Mouse (Mus musculus): ENCODE results near the gene Tnfaip8l2.
A peak's percentile ranks its signal among the peaks of the same experiment; 100 is the strongest.
"Not testable (repeated sequence)": the region's sequence is repeated elsewhere in the genome, so short reads cannot be mapped to it uniquely, and the experiment has no call there.

The Tnfaip8l2 gene

DNA sequence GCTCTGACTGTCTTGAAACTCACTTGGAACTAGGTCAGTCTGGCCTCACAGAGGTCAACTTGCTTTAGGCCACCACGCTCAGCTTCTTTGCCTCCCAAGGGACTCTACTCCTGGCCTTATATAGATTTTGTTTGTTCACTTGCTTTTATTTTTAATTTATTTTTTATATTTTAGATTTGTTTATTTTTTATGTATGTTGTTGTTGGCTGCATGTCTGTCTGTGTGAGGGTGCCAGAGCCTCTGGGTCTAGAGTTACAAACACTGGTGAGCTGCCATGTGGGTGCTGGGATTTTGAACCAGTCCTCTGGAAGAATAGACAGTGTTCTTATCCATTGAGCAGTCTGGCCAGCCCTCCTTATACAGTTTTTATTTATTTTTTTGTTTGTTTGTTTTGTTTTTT, 29.4 kb downstream of the Tnfaip8l2 start:
- no peak for DNase-seq (ENCODE audit: low spot score)

DNA sequence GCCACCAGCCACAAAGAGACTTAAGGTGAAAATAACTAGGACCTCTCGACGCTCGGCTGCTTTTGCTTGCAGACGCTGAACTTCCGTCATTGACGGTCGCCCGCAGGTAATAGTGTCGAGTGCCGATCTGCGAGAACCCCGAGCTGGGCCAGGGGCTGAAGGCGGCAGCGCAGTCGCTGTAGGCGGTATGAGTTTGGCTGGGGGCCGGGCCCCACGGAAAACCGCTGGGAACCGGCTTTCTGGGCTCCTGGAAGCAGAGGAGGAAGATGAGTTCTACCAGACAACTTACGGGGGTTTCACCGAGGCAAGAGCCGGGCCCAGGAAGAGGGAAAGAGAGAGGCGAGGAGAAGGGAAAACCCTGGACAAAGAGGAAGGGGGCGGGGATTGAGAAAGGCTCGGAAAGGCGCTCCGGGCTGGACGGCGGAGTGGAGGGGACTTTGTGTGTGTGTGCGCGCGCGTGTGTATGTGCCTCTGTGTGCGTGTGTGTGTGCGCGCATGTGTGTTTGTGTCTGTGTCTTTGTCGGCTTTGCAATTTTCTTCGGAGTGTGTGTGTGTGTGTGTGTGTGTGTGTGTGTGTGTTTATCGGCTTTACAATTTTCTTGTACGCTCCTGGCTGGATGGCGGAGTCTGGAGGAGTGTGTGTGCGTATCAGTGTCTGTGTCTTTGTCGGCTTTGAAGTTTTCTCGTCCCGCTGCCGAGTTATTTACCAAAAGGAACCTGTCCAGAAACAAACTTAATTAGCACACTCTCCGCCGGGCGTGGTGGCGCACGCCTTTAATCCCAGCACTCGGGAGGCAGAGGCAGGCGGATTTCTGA, 31.0 kb downstream of the Tnfaip8l2 start, which contains the start of gene Vps72:
Vps72 (plus strand) TSS at position 112 of the 816 bp plus-strand sequence.
- peak; percentile 85 for DNase-seq (ENCODE audit: low spot score)

DNA sequence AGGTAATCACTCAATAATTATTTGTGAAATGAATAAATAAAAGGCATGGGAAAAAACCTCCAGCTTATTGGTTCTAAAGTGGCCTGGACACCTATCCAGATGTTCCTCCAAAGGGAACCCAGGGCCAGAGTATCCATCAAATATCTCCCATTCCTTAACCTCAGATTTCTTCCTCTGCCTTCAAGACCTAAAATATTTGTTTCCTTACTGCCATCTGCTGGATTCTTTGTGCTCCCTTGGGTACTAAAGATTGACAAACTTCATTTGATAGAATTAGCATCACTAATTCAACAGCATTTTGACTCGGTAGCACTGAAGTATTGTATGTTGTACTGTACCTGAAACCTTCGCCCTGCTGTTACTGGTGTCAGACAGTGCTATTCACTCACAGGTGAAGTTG, 34.3 kb downstream of the Tnfaip8l2 start:
- DNase-seq (ENCODE audit: low spot score), result no peak

DNA sequence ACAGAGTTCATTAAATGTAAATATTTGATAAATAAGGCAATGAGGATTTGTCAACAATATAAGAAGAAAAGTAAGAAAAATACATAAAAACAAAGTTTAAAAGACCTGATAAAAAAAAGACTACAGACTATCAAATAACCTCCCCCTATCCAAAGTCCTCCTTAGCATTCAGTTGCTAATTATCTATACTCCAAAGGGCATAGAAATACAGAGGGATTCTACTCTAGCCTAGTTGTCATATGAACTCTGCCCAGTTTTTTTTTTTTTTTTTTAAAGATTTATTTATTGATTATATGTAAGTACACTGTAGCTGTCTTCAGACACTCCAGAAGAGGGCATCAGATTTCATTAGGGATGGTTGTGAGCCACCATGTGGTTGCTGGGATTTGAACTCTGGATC, 34.9 kb downstream of the Tnfaip8l2 start:
- DNase-seq (ENCODE audit: low spot score), result not testable (repeated sequence)

DNA sequence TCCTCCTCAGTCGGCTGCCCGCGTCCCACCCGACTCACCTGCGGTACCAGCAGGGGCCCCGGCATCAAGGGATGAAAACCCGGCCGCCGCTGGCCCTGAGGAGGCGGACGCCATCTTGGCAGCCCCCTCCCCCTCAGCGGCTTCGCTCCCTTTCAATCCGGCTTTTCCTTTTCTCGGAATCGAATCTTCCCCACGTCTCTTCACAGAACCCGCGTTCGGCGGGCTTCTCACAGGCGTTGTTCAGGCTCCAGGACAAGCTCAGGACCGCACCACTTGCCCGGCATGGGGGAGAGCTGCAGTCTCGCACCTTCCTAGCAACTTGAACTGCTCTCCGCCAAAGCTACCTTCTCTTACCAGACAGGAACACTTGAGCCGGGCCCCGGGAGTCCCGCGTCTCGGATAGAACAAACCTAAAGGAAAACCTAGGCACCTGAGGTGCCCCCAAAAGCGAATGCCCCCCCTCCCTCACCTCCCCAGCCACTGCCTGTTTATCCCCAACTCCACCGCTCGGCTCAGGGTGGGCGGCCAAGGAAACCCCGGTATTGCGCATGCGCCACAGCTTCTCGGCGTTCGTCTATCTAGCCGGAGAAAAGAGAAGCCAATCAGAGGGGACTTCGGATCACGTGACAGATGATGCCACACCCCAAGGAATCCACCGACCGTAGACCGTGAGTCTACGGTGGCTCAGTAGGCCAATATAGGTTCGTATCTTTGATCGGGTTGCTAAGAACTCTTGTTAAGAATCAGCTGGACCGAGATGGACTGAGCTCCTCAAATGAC, 35.6 kb downstream of the Tnfaip8l2 start, which contains the start of gene Pip5k1a:
Pip5k1a (minus strand) TSS at position 593 of the 780 bp plus-strand sequence.
- DNase-seq (ENCODE audit: low spot score), result peak; percentile 94

DNA sequence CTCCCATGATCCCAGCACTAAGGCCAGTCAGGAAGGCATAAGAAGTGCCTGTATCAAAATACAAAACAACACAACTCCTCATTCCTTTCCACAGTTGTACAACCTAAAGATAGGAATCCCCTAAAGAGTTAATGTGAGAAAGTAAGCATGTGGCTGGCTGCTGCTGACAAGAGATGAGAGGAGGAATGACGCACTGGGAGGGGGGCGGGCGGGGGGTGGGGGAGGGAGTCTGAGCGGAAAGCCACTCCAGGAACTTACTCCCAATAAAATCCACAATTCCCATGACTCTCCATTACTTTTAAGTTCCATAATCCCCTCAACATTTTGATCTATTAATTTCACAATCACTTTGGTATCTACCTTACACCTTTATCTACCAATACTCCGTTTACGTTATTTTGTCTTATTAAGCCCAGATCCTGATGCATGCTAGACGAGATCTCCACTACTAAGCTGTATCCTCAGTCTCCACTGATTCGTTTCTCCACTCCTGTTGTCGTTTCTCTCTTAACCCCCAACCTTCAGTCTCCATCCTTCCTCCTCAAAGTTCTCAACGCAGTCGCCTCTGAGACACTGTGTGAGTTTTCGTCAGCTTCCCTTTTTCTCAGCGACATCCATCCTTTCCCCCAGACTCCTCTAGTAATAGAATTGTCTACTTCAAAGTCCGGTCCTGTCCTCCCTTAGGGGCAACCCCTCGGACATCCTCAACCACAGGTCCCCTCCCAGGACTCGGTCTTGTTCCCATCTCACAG, 36.4 kb downstream of the Tnfaip8l2 start:
- DNase-seq (ENCODE audit: low spot score), result no peak

DNA sequence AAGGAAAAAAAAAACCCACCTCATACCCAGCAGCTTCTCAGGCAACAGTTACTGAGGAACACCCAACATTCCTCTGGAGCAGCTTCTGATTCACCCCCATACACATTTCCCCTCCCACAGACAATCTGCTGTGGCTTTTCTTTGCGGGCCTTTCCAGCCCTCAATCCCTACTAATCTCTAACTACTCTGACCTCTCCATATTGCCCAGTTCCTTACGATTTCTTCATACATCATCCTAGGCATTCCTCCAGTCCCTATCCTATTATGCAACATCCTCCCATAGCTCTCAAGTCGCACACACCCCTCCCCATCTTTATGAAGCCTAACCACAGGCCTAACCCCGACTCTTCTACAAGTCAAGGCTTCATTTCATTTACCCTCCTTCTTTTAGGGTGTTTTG, 37.0 kb downstream of the Tnfaip8l2 start:
- no peak for DNase-seq (ENCODE audit: low spot score)

DNA sequence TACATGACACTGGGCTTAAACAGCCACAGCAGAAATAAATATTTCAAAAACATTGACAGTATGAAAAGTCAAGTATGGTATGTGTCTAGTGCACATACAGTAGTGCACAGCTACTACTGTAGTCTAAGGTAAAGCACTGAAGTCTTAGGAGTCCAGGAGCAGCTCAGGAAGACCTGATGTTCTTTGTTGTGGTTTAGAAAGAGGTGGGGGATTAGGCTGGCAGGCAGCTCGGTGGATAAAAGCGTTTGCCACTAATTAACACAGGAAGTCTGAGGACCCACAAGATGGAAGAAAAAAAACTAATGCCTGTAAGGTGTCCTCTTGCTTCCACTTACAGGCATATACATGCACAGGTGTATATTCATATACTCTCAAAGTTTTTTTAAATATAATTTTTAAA, 41.3 kb downstream of the Tnfaip8l2 start:
- no peak for DNase-seq (ENCODE audit: low spot score)
